Mouse (Mus musculus) CH12.LX (cell line): ENCODE results near the gene Abcd3. TPM values are rescaled to one million over a fixed set of nuclear protein-coding genes. Genes with fewer than 3 reads are reported as not detected.

Experiments
- DNase-seq: peaks from one replicate; pipeline ENCODE4 v3.0.0-alpha.2; 2013; ENCODE audit errors: extremely low read depth
- H3K27ac ChIP-seq: 2 replicates; pipeline ENCODE4 v1.5.1; 2012; ENCODE audit warnings: low read depth, mild to moderate bottlenecking, control low read depth, moderate library complexity; ENCODE audit not compliant: insufficient read depth
- H3K27me3 ChIP-seq: replicated peaks from 2 replicates; pipeline ENCODE3; 2012; ENCODE audit warnings: inconsistent platforms
- H3K36me3 ChIP-seq, 2 experiments: replicated peaks in 1 of 2; 2 replicates each; pipeline versions ENCODE3 to v1.6.1; 2012; ENCODE audit warnings: inconsistent platforms in 1 of 2, low read length in 1 of 2, mild to moderate bottlenecking in 1 of 2, mixed read lengths in 1 of 2, moderate library complexity in 1 of 2; ENCODE audit not compliant: control insufficient read depth in 1 of 2, insufficient read depth in 1 of 2
- H3K4me1 ChIP-seq, 2 experiments: 2 replicates each; pipeline ENCODE4 v1.6.1; 2012; ENCODE audit warnings: inconsistent platforms in 1 of 2, moderate library complexity in 1 of 2; ENCODE audit not compliant: insufficient read depth in 2 of 2, control insufficient read depth in 1 of 2
- H3K4me2 ChIP-seq: 2 replicates; pipeline ENCODE4 v1.6.1; 2012; ENCODE audit warnings: low read depth, mild to moderate bottlenecking, control low read depth; ENCODE audit not compliant: poor library complexity, insufficient read depth, severe bottlenecking
- H3K4me3 ChIP-seq, 3 experiments: fragments of 150-350 bp in 1 of 3; sonication (generic) in 1 of 3; replicated peaks in 1 of 3; 2 replicates each; pipeline versions ENCODE3 to v1.5.1; 2011 to 2012; ENCODE audit warnings: low read depth in 2 of 3, low read length in 2 of 3, mild to moderate bottlenecking in 2 of 3, moderate library complexity in 2 of 3, control low read depth in 1 of 3, improper control_type of control experiment in 1 of 3, inconsistent platforms in 1 of 3, mixed read lengths in 1 of 3; ENCODE audit not compliant: poor library complexity in 1 of 3
- H3K79me2 ChIP-seq: replicated peaks from 2 replicates; pipeline ENCODE4 v1.6.1; 2012; ENCODE audit warnings: mild to moderate bottlenecking, moderate library complexity; ENCODE audit not compliant: control insufficient read depth, poor library complexity, insufficient read depth, severe bottlenecking; ENCODE audit errors: extremely low read depth
- H3K9ac ChIP-seq: 2 replicates; pipeline ENCODE4 v1.6.1; 2012; ENCODE audit warnings: low read depth, mild to moderate bottlenecking, control low read depth, moderate library complexity; ENCODE audit not compliant: insufficient read depth
- H3K9me3 ChIP-seq: replicated peaks from 2 replicates; pipeline ENCODE3; 2012; ENCODE audit warnings: low read length, inconsistent platforms, mixed read lengths
- BHLHE40 ChIP-seq: IDR thresholded peaks from 2 replicates; pipeline ENCODE4 v1.6.1; 2011; ENCODE audit warnings: mild to moderate bottlenecking, low read depth, low read length, improper control_type of control experiment
- CHD1 ChIP-seq: IDR thresholded peaks from 2 replicates; pipeline ENCODE4 v1.6.1; 2012; ENCODE audit warnings: low read depth, low read length, improper control_type of control experiment, inconsistent platforms
- CHD2 ChIP-seq: IDR thresholded peaks from 2 replicates; pipeline ENCODE4 v1.6.1; 2011; ENCODE audit warnings: low read length, improper control_type of control experiment
- E2F4 ChIP-seq: IDR thresholded peaks from 2 replicates; pipeline ENCODE4 v1.6.1; 2011; ENCODE audit warnings: low read depth, low read length, improper control_type of control experiment; ENCODE audit not compliant: insufficient replicate concordance
- MAFK ChIP-seq: IDR thresholded peaks from 2 replicates; pipeline ENCODE4 v1.6.1; 2011; ENCODE audit warnings: low read length, improper control_type of control experiment; ENCODE audit not compliant: insufficient replicate concordance
- NELFE ChIP-seq: IDR thresholded peaks from 2 replicates; pipeline ENCODE4 v1.6.1; 2011; ENCODE audit warnings: low read depth, low read length, improper control_type of control experiment
- NRF1 ChIP-seq: IDR thresholded peaks from 2 replicates; pipeline ENCODE4 v1.6.1; 2014; ENCODE audit warnings: low read depth, mild to moderate bottlenecking, inconsistent platforms, low read length, improper control_type of control experiment, moderate library complexity
- ZMIZ1 ChIP-seq: IDR thresholded peaks from 2 replicates; pipeline ENCODE4 v1.6.1; 2012; ENCODE audit warnings: low read depth, mild to moderate bottlenecking, inconsistent platforms, low read length, improper control_type of control experiment
- dilution Hi-C: fragments of 300-500 bp; cut with MboI; formaldehyde crosslinking; loops from 2 replicates; pipeline ENCODE4 v1.14.3; 2020; ENCODE audit warnings: low sequenced_read_pairs; ENCODE audit not compliant: extremely low pct_unique_long_range_greater_than_20kb, extremely low pct_ligation_motif_present
- in situ Hi-C: fragments of 300-500 bp; cut with MboI; formaldehyde crosslinking; loops from 3 replicates; pipeline ENCODE4 v1.14.3; 2019; ENCODE audit warnings: low sequenced_read_pairs, low pct_ligation_motif_present, low pct_unique_long_range_greater_than_20kb, mixed read lengths
- polyA plus RNA-seq: library from polyadenylated mRNA; unstranded; fragments of >175 nt; gene quantifications from 2 replicates; pipeline ENCODE4 v1.2.1, GENCODE M21; 2012; ENCODE audit warnings: low read depth; ENCODE audit not compliant: insufficient read length
- total RNA-seq, 2 experiments: library from RNA; depleted of rRNA; stranded (reverse); fragments of 300-350 nt in 1 of 2; fragments of >200 nt in 1 of 2; gene quantifications; 2 replicates each; pipeline ENCODE4 v1.2.3; 2012 to 2014

Abcd3 gene
- total and polyA plus RNA-seq, 3 experiments: 53.5 to 65.9 (median 53.8) TPM

DNA sequence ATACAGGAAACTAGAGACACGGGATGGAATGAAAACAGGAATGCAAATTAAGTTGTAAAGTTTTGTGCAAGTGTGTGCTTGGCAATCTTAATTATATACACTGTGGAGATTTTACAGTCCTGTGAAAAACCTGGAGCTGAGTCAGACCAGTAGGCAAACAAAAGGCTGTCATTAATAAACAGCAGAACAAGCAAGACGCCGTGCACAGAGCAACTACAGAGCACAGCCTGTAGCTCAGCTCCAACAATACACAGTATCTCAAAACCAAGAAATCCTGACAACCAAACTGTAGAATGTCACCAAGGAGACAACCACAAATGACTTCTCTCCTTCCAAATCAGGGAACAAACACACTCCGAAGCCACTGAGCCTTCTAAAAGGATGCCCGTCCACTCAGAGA lies 24.7 kb downstream of the Abcd3 start:
- DNase-seq: no peak
- dilution Hi-C loops (no loop called here), in situ Hi-C loops (no loop called here)
- H3K27ac ChIP-seq: no peak overlapping the region
- H3K27me3 ChIP-seq: no peaks in the 10 kb centered on the region
- TF ChIP-seq NRF1: no peak
- no peak for TF ChIP-seq ZMIZ1
- peaks cover 2 to 21% of the 10 kb centered on the region in 2 experiments; a peak in 3 of 4 replicates for H3K4me1 ChIP-seq
- H3K9ac ChIP-seq: no peak overlapping the region
- H3K79me2 ChIP-seq: no peaks in the 10 kb centered on the region; the same call in 1 of the 2 replicates
- no peaks in the 10 kb centered on the region for H3K9me3 ChIP-seq
- H3K4me2 ChIP-seq: no peak overlapping the region
- no peak overlapping the region for H3K4me3 ChIP-seq
- H3K36me3 ChIP-seq: peaks cover 11 to 38% of the 10 kb centered on the region in 2 experiments

DNA sequence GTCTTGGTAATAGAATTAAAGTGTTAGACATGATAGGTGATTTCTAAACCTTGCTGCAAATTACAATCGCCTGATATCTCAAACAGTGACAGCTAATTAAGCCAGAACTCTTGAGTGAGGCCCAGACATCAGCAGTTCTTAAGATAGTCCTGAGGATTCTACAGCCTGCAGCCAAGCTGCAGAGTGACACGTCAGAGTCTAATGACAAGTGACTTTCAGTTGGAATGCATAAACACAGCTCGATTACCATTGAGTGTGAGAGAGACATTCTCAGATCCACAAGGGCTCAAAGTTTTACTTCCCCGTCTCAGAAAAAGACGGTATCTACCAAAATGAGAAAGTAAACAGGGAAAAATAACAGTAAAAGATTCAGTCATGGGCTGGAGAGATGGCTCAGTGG lies 25.3 kb downstream of the Abcd3 start:
- peak; percentile 33 for DNase-seq
- dilution Hi-C loops: no loop called here
- no peaks in the 10 kb centered on the region for H3K9me3 ChIP-seq
- TF ChIP-seq NELFE (no peak), CHD2 (no peak), MAFK (no peak), E2F4 (no peak)
- H3K4me1 ChIP-seq: peaks cover 2 to 21% of the 10 kb centered on the region in 2 experiments; a peak in 3 of 4 replicates
- H3K79me2 ChIP-seq: no peaks in the 10 kb centered on the region; the same call in 1 of the 2 replicates
- peaks cover 11 to 34% of the 10 kb centered on the region in 2 experiments for H3K36me3 ChIP-seq
- no peak overlapping the region for H3K4me3 ChIP-seq
- no peak overlapping the region for H3K4me2 ChIP-seq
- H3K27me3 ChIP-seq: no peaks in the 10 kb centered on the region
- H3K27ac ChIP-seq: no peak overlapping the region
- H3K9ac ChIP-seq: no peak overlapping the region
- in situ Hi-C loops: no loop called here

- in situ Hi-C loops (no loop called here), dilution Hi-C loops (no loop called here)
- no peaks in the 10 kb centered on the region for H3K79me2 ChIP-seq
- no peak for DNase-seq
- TF ChIP-seq CHD1: no peak
- TF ChIP-seq BHLHE40: peak; percentile 30; the same call in 1 of the 2 replicates
- H3K27ac ChIP-seq: no peak overlapping the region
- peak overlapping the region in 1 of 3 experiments; percentile 30 for H3K4me3 ChIP-seq
- peaks cover 28 to 50% of the 10 kb centered on the region in 2 experiments for H3K36me3 ChIP-seq
- H3K9me3 ChIP-seq: no peaks in the 10 kb centered on the region
- H3K27me3 ChIP-seq: no peaks in the 10 kb centered on the region
- H3K4me1 ChIP-seq: peaks cover 5 to 18% of the 10 kb centered on the region in 2 experiments
- no peak overlapping the region for H3K9ac ChIP-seq
- H3K4me2 ChIP-seq: no peak overlapping the region
Observed at GRCm38 (mm10) chr3:121783020-121783419, 32.1 kb downstream of the Abcd3 start.
